Mouse (Mus musculus): ENCODE measurements at regions not wholly inside any gene's neighbourhood (a gene's known extent, or its start where the extent isn't known, plus 50 kb on each side); places are given as distances from the start of the nearest gene placed in this dataset.

DNA sequence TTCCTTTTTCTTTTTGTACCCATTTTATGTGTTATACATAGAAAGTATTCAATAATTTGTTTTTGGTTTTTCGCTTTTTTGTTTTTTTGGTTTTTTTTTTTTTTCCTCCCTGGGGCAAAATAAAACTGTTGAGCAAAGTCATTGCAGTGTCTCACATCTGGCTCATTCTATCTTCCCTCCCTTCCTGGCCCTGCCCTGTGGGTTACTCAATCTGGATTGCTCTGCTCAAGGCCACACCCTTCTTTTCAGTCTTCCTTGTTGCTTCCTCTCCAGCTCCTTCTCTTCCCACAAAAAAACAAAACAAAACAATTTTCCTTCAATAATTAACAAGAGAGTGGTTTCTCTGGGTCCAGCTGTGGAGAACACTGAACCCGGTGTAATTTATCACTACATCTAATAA is 113.2 kb downstream of the Mfap3l start:
- TF ChIP-seq CTCF (IDR thresholded peaks at IDR 0.05; ENCODE audit: low read depth, low read length), result no peak
- TF ChIP-seq TAL1 (conservative IDR thresholded peaks at IDR 0.05; ENCODE audit: low read depth, low read length), result no peak
- no peak for TF ChIP-seq POLR2AphosphoS5 (IDR thresholded peaks at IDR 0.05; ENCODE audit: insufficient replicate concordance, low read depth, low read length)
- TF ChIP-seq GATA1 (IDR thresholded peaks at IDR 0.05; ENCODE audit: borderline replicate concordance, low read length), result no peak
- TF ChIP-seq GATA2 (IDR thresholded peaks at IDR 0.05; ENCODE audit: borderline replicate concordance, low read depth, low read length), result no peak

Data from G1E (cell line).